Mouse (Mus musculus): ENCODE results near the gene Rxfp4.

- TF ChIP-seq CTCF (conservative IDR thresholded peaks at IDR 0.05; ENCODE audit: low read length) (no peak; the same call in 1 of the 2 replicates), NANOG (IDR thresholded peaks at IDR 0.05; ENCODE audit: borderline replicate concordance, low read length) (no peak)
Observed at GRCm38 (mm10) chr3:88684236-88684979, 31.5 kb upstream of the Rxfp4 start.

Data from E14TG2a.4 (cell line).